Mouse (Mus musculus) ovary, adult 10 weeks (tissue): ENCODE data around the gene Med4. TPM values are rescaled to one million over a fixed set of nuclear protein-coding genes. Genes with fewer than 3 reads are reported as not detected.

Experiments
- polyA plus RNA-seq: library from polyadenylated mRNA; stranded (reverse); fragments of 350-450 nt; fragmentation: Illumina TruSeq; extraction: RNeasy Lipid Tissue Mini Kit (QIAGEN cat#74804); gene quantifications from one replicate; pipeline ENCODE4 v1.2.3, GENCODE M21; 2014

Med4 gene
- 55.3 TPM for polyA plus RNA-seq

GRCm38 (mm10) chr14:73509765-73510423, at the start of gene Med4:
Gene Med4, plus strand, starts transcription at chr14:73510025.

DNA sequence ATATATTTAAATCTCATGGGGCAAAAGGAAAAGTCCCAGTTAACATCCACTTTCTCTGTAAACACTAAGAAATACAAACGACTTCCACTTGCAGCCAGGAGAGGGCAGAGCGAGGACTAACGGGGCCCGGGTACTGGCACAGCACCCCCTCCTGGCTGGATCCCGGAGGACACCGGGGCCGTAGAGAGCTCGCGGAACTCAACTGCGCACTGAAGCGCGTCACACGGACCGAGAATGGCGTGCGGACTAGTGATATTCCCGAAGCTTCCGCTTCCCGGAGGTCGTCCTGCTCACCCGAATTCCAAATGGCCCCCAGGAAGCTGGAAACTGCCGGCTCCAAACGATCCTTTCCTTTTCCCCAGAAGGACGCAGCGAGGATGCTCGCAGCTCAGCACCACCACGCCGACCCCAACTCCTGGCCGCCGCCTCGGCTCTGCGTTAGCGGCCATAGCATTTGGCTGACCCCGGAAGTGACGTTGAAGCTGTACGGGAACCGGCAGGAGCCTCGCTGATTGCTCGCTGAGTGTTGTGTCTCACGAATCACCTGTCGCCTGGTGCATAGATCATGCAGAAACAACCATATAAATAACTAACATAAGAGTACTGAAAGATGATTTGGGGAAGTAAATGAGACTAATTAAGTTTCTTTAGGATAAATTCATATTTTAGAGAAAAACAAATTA, 15.1 kb downstream of the Med4 start, which contains the start of gene Sucla2:
Sucla2 (plus strand) TSS at position 554 of the 683 bp plus-strand sequence.

GRCm38 (mm10) chr14:73548051-73548450, 38.2 kb downstream of the Med4 start, which contains the start of gene Nudt15:
Gene Nudt15, minus strand, starts transcription at chr14:73548242.

Other genes with a start within 250 kb of the Med4 start
- 102 TPM for gene Rb1, start 184.2 kb upstream of the Med4 start, polyA plus RNA-seq
- gene Itm2b, start 124.7 kb upstream of the Med4 start, polyA plus RNA-seq: 2,060 TPM
- gene Sucla2, start 15.3 kb downstream of the Med4 start, polyA plus RNA-seq: 267 TPM
- 7.1 TPM for gene Nudt15, start 38.2 kb downstream of the Med4 start, polyA plus RNA-seq
- gene Gm21750, start 151.2 kb downstream of the Med4 start, polyA plus RNA-seq: not detected